Mouse (Mus musculus) thymus, adult 2 months (tissue): ENCODE results near the gene Olfr31.

ENCODE experiments used
- CTCF ChIP-seq: fragments of 200-500 bp; IDR thresholded peaks from 2 replicates; pipeline ENCODE4 v1.5.1; 2012; ENCODE audit warnings: mild to moderate bottlenecking, control low read depth, low read length, moderate library complexity, borderline replicate concordance; ENCODE audit not compliant: control insufficient read depth, poor library complexity, insufficient read depth; ENCODE audit errors: extremely low read depth
- POLR2A ChIP-seq: fragments of 200-500 bp; IDR thresholded peaks from 2 replicates; pipeline ENCODE4 v1.6.1; 2012; ENCODE audit warnings: mild to moderate bottlenecking, low read length, control low read depth, moderate library complexity; ENCODE audit not compliant: control insufficient read depth, poor library complexity, insufficient read depth; ENCODE audit errors: extremely low read depth

- no peak for TF ChIP-seq POLR2A
- no peak for TF ChIP-seq CTCF
Observed at GRCm38 (mm10) chr14:14351148-14351455, 28.5 kb downstream of the Olfr31 start.
